Mouse (Mus musculus) kidney, adult 9 months (tissue): Measurements from ENCODE around the gene Sun5.
"Not testable (repeated sequence)": the region's sequence is repeated elsewhere in the genome, so short reads cannot be mapped to it uniquely, and the experiment has no call there.

Experiments
- DNase-seq: peaks from one replicate; pipeline ENCODE4 v3.0.0; 2022

Sun5 gene

DNA sequence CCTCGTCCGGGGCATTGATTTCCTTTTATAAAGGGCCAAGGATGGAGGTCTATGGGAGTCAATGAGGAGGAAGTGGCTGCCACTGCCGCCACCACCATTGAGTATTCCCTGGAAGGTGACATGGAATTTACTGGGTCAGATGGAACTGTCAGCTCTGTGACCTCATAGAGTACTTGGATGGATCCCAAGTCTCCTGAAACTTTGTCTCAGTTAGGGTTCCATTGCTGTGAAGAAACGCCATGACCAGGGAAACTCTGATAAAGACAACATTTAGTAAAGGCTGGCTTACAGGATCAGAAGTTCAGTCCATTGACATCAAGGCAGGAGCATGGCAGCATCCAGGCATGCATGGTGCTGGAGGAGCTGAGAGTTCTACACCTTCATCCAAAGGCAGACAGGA is at the start of gene Sun5:
Gene Sun5, minus strand, starts transcription at position 101 of the 400 bp plus-strand sequence.
- DNase-seq = no peak

DNA sequence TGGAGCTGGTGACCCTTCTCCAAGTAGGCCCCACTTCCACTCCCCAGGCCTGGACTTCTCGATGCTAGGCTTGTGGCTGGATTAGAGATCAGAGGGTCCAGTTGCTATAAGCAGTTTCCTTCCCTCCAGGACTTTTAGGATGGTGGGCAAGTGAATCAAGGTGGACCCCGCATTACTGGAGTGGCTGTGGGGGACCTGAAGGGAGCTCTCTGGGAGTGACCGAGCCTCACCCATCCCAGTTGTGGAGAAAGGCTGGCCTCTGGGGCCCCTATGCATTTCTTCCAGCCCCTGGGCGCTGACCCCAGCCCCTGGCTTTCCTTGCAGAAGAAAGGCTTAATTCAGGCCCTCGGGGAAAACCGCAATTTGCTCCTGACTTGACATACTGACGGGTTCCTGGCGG is 47.0 kb upstream of the Sun5 start, which contains the start of gene Bpifb3:
Gene Bpifb3, plus strand, starts transcription at position 301 of the 400 bp plus-strand sequence.
- no peak for DNase-seq

DNA sequence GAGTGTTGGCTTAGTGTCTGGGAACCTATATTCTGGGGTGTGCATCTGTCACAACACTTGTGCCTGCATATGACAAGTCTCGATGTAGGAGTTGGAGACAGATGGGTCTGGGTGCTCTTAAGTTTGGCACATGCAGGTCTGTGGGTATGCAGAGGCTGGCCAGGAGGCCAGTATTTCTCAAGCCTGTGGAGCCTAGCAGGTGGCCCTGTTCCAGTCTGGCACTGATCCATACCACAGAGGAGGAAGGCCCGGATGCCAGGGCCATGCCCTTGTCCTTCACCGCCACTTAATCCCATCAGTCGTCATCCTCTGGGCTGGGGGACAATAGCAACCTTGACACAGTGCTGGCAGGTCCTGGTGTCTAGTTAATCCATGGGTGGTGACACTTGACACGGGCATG is 43.3 kb upstream of the Sun5 start:
- DNase-seq = no peak

DNA sequence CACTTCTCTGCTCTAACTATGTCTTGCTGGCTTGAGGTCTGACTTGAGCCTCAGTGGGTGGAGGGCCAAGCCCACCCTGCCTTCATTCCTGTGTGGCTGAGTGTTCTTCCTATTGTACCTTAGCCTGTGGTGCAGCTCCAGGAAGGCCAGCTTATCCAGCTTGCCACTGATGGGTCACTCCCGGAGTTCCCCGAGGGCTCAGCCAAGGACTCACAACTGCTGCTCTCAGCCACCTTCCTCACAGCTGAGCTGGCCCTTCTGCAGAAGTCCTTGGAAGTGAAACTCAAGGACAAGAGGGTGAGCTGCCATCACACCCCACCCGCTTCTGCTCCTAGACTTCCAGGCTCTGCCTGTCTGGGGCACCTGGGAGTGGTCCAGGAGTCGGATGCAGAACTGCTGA is 35.7 kb upstream of the Sun5 start:
- DNase-seq = no peak

DNA sequence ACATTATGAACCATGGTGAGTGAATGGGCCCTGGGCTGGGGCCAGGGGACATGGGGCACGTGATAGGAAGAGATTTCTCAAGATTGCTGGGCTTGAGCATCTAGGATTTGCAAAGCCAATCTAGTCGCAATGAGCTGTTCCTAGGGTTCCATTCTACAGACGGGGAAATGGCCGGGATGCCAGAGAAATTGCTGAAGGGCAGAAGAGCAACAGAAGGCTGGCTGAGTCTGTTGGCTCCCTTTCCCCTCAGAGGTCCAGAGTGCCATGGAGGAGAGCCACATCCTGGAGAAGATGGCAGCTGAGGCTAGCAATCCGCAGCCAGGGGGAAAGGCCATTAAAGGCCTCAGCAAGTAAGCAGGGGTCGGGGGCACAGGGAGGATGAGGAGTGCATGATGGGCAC is 31.8 kb upstream of the Sun5 start:
- DNase-seq = no peak

DNA sequence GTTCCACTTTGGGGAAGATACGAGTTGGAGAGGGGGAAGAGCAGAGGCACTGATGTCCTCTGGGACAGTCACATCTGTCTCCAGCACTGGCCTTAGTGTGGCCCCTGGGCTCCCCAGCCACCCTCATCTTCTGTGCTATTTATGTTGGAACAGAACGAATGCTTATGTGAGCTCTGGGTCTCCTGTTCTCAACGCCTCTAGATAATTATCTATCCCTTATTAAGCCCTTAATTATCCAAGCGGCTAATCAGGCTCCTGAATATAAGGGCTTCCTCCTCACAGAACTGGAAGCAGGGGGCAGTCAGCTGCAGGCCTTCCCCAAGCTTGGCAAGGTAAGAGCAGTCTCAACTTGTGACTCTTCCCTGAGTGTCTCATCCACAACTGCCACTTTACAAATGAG is 29.2 kb upstream of the Sun5 start, which contains the start of gene Bpifb6:
Gene Bpifb6, plus strand, starts transcription at position 301 of the 400 bp plus-strand sequence.
- no peak for DNase-seq

DNA sequence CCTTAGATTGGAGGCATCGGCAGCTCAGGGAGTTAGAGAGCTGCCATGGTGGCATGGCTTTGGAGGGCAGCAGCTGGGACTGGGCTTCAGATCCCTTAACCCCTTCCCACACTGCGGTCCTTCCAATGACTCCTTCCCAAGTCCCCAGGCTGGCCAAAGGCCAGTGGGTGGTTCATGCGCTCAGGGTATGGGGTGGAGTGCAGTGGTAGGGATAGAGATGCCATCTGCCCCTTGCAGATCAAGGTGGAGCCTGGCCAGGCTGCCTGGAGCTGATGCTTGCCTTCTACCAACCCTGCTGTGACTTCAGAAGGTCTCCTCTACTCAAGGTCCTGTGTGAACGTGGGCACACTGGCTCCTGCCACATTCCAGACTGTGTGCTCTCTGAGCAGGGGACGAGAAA is 28.2 kb upstream of the Sun5 start:
- no peak for DNase-seq

DNA sequence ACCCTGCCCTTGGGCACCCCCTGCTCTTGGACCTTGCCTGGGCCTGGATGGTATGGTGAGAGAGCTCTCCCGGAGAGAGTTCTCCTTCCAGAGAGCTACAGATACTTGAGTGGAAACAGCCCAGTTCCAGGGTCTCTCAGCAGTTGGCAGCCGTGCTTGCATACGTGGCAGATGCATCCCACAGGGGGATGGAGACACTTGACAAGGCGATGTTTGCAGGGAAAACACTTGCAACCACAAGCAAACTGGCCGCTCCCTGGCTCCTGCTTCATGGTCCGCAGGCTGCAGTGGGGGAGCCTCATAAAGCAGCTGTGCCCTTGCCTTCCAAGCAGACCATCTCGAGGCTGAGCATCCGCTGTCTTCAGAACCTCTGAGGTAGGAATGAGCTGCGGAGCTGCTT is 3.9 kb upstream of the Sun5 start, which contains the start of gene Bpifb2:
Gene Bpifb2, plus strand, starts transcription at position 301 of the 400 bp plus-strand sequence.
- no peak for DNase-seq

DNA sequence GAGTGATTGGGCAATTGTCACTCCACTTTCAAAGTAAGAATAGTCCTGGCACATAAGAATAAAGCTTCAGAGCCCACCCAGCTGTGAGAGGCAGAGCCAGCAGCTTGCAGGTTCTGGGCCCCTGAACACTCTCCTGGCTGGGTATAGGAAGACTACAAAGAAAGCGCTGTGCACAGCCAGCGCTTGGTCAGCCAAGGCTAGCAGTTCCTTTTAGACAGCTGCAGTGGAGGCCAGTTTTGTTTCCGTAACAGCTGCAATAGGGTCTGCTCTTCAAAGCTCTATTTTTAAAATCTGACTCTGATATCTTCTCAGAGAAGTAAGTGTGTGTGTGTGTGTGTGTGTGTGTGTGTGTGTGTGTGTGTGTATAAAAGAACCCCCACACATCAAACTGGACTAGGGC is 8.9 kb downstream of the Sun5 start:
- no peak for DNase-seq

DNA sequence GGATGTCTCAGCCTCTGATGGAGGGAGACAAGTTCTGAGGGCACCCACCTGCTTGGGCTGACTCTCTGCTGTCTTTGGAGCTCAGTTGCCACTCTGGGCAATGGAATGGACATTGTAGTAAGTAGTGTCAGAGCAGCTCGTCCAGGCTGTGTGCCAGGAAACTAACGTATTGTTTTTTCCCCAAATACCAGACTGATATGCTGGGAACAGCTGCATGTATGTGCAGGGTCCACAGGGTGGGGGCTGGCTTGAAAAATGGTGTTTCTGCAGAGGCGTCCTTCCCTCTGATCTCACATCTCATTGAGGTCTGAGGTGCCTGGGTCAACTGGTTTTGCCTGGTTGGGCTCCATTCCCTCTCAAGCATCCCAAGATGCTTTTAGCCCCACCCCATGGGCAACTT is 10.2 kb downstream of the Sun5 start:
- DNase-seq = no peak

DNA sequence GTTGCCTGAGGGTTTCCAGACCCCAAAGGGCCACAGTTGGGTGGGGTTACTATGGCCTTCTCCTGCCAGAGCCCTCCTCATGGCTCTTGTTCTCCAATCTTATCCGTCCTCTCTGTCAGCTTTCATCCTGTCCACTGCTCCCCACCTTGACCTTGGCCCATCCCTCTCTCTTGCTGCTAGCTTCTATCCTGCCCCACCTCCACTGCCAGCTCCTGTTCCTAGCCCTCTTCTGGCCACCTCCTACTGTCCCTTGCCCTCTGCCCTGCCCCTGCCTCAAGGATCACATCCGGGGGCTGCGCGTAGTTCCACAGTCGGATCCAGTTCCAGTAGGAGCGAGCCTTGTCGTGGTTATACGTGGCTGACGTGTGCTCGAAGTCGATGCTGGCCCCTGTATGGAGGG is 10.6 kb downstream of the Sun5 start:
- DNase-seq = no peak

DNA sequence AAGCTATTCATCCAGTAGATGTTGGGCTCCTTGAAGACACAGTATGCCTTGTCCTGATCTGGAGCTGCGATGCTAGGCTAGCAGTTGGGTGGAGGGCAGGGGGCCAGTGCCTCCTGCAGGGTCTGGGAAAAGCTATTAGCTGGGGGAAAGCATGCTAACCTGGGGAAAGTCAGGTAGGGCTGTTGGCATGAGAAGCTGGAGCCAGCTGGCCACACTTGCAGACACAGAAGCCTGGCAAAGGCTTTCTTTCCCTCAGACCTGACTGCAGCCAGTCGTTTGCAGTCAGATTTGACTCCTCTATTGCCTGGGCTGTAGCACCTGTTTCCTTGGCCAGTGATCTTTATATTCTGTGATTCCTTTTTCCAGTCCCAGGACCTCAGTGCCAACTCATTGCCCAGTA is 11.3 kb downstream of the Sun5 start:
- DNase-seq = no peak

DNA sequence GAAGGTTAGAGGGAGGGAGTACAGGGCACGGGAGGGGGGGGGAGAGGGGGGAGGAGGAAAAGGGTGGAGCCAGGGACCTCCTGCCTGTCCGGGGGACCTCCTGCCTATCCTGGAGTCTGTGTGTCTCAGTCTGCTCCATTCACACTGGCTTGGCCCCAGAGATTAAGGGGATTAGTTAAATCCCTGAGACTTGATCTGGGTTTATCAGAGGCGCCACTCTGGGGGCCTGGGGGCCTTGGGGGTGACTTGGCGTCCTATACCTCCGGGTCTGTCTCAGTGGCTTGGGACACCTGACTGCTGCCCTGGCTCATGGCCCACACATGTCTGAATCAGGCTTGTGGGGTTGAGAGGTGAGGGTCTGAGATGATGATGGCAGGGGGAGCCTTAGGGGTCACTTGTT is 17.3 kb downstream of the Sun5 start:
- no peak for DNase-seq

DNA sequence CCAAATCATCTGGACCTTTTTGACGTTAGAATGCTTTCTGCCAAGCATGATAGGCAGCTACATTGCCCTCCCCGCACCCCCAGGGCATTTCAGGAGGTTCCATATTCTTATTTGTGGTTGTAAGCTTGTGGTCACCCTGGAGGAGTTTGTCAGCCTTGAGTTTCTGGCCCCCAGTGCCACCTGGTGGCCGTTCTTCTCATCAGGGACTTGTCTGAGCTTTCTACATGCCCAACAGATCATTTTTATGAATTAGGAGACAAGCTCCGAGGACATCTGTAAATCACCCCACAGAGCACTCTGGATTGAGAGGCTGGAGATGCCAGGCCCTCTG is 19.9 kb downstream of the Sun5 start:
- peak; percentile 62 for DNase-seq

DNA sequence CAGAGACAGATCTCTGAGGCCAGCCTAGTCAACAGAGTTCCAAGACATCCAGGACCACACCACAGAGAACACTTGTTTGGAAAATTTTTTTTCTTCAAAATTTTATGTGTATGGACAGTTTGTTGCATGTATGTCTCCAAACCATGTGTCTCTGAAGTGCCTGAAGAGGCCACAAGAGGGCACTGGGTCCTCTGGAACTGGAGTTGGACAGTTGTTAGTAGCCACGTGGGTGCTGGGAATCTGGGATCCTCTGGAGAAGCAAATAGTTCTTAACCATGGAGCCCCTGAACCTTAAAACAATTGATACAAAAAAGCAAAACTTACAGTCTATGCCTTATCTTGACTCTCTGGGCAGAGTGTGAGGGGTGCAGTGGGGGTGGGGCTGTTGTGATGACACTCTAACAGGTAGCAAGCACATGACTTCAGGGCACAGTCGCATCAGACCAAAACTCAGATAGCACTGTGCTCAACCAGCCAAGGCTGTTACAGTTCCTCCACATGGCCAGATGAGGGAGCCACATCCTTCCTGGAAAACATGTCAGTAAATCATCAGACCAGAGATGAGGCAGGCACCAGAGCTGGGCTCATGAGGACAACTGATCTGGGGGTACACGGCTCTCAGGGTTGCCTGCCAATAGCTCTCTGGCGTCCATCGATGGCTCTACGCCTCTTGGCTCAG is 20.4 kb downstream of the Sun5 start:
- no peak for DNase-seq

DNA sequence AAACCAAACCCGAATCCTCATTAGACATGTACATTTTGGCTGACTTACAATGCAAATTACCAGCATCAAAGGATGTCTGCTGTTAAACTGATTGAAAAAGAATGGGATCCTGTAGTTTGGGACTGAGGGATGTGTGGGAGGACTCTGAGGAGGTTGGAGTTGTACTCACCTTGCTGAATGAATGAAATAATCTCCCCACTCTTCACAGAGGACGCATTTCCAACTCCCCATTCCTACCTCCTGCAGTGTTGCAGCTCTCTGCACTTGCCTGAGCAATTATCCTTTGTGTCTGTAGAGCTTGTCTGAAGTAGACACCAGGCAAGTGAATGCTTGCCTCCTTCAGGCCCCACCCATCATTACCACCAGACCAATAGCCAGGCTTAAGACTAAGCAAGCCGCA is 22.5 kb downstream of the Sun5 start:
- no peak for DNase-seq

DNA sequence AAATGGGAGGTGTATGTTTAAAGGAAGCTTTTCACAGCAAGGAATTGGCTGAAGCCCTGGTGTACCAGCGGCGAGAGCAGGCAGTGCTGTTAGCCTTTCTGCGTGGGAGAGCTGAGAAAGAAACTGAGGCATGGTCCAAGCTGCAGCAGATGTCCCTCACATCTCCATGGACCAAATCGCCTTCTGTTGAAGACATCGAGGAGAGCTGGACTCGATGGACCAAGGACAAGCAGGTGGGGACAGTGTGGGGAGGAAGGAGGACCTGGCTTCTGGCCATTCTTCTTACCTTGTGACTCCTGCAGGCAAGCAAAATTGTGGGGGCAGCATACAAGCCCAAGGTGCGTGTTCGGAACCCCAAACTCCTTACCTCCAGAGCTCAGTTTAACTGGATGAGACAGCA is 28.0 kb downstream of the Sun5 start:
- DNase-seq = no peak

DNA sequence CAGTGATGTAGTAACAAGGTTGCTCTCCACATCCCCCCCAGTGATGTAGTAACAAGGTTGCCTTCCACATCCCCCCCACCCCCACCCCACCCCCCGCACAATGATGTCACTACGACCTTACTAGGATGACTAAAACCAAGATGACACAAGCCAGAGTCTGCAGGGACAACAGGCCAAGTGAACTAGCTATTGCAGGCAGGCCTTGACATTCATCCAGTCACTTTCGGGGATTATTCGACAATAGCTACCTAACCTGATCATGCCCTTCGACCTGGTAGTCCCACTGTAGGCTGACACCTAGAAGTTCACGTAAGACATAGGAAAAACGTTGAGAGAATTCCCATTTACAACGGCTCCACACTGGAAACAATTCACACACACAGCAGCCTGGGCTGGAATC is 37.6 kb downstream of the Sun5 start:
- DNase-seq = no peak

DNA sequence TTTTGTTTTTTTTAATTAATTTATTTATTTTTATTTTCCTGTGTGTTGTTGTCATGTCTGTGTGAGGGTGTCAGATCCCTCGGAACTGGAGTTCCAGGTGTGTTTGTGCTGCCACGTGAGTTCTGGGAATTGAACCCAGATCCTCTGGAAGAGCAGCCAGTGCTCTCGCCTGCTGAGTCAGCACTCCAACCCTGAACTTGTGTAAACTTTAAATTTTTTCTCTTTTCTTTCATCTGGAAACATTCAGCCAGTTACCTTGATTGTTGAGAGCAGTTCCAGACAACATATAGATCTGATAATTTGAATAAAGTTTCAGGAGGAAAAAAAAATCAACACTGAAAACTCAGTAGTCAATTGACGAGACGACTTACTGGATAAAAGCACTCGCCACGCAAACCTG is 42.2 kb downstream of the Sun5 start:
- DNase-seq = no peak

DNA sequence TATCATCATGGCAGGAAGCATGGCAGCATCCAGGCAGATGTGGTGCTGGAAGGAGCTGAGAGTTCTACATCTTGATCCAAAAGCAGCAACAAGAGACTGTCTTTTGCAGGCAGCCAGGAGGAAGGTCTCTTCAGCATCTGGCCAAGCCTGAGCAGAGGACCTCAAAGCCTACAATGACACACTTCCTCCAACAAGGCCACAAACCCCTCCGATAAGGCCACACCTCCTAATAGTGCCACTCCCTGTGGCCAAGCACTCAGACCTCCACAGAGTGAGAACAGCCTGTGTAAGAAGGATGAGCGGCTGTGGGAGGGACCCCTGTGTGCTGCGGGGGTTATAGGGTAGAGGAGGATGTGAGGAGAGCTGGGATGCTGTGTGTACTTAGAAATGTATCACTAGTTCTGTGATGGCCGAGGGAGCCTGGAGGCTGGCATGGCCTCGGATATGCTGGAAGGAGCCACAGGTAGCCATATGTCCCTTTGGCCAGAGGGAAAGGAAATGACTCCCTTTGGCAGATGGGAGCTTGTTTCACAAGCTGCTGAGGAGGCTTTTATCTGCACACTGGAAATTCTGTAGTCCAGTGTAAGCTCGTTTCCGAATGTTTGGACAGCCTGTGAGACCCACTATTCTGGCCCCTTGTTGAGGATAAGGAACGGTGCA is 43.6 kb downstream of the Sun5 start:
- DNase-seq = no peak

DNA sequence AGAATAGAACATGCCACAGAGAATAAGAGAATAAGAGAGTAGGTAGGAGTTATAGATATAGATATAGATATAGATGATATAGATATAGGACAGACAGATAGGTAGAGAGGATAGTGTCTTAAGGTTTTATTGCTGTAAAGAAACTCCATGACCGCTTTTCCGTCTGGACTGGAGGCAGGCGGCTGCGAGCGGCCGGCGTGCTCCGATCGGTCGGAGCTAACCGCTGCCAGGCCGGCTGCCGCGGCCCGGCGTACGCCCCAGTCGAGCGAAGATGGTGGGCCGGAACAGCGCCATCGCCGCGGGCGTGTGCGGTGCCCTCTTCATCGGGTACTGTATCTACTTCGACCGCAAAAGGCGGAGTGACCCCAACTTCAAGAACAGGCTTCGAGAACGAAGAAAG is 45.0 kb downstream of the Sun5 start:
- DNase-seq = not testable (repeated sequence)

DNA sequence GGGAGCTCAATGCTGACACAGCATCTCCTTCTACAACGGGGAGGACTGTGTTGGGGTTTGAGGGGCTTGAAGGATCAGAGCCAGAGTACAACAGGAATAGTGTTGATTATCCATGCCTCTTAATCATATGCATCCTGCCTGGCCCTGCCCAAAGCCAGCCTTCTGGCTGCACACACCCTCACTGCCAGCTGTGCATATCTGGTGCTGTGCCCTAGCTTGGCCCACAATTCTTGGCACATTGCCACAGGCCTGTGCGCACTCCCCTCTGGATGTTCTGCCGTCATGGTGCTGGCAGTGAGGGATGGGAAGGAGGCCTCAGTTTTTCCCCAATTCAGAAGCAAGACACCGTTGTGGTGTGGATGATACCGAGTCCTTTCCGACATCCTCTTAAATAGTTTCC is 46.3 kb downstream of the Sun5 start:
- no peak for DNase-seq

DNA sequence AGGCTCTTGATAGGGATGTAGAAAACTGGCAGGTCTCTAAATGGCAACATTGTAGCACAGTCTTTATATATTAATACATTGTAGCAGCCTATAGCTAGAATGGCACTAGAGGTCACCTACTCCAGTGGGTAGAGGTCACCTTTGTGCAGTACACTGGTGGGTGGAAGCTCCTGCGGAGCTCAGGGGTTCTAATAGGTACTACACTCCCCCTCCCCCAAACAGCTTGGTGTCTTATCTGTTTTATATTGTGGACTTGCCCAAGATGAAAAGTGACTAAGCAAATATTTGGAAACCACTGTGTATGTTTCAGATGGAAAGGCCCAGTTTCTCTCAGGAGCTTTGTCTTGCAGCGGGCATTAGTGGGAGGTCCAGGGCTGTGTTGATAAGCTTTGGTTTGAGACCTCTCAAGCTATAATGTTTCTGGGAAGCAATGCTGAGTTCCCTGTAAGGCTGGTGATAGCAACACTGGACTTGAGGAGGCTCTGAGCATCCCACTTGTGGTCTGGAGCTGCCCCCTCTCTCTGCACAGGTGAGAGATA is 48.8 kb downstream of the Sun5 start:
- DNase-seq = no peak

DNA sequence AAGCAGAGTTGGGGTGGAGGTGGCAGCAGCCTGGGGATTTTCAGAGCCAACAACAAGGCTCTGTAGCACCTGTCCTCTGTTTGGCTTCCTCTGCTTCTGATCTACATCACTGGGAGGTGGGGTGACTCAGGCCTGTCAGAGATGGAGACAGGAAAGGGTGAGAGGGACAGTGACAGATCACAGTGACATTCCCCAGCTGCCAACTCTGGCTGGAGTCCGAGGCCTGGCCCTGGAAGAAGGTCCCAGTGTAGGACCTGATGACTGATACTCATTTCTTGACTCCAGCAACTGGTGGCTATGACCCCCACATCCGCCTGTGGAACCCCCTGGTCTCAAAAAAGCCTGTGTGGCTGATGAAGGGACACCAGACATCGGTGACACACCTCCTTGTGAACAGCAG is 61.0 kb downstream of the Sun5 start:
- DNase-seq = no peak

DNA sequence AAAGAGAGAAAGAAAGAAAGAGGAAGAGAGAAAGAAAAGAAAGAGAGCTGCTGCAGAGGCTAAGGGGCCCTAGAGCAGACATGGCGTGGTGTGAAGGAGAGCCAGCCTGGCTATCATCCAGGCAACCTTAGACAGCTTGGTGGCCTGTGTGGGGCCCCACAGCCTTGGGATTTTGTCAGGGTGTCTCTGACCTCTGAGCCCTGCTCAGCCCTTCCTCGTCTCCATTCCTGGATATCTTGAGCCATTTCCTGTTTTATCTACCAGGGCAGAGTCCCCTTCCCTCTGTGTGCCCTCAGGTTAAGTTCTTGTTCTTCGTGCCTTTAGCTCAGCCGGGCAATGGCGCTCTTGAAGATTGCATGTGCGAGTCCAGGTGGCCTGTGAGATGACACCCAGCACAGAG is 62.0 kb downstream of the Sun5 start:
- no peak for DNase-seq
